Mouse (Mus musculus) hindbrain, postnatal 0 days (tissue): ENCODE results near the gene Mxd1. TPM values are rescaled to one million over a fixed set of nuclear protein-coding genes. Genes with fewer than 3 reads are reported as not detected.

Experiments used
- ATAC-seq: fragments of 200-750 bp; cut with Nextera tagmentation; 2 replicates; pipeline ENCODE4 v1.8.0; 2017; ENCODE audit warnings: mild to moderate bottlenecking, moderate TSS enrichment, moderate library complexity
- DNase-seq: peaks from one replicate; pipeline ENCODE4 v3.0.0-alpha.2; 2015; ENCODE audit warnings: low spot score
- H3K27ac ChIP-seq: fragments of 300-500 bp; sonication (generic); 2 replicates; pipeline ENCODE4 v1.5.1; 2014; ENCODE audit warnings: mild to moderate bottlenecking
- H3K27me3 ChIP-seq: fragments of 300-500 bp; sonication (generic); 2 replicates; pipeline ENCODE4 v1.6.1; 2014; ENCODE audit warnings: low read length, mixed read lengths; ENCODE audit not compliant: insufficient read depth
- H3K36me3 ChIP-seq: fragments of 300-500 bp; sonication (generic); 2 replicates; pipeline ENCODE4 v1.6.1; 2014; ENCODE audit warnings: low read length, mixed read lengths; ENCODE audit not compliant: insufficient read depth
- H3K4me1 ChIP-seq: fragments of 300-500 bp; sonication (generic); 2 replicates; pipeline ENCODE4 v1.6.1; 2014; ENCODE audit warnings: antibody characterized with exemption, low read length, mixed read lengths; ENCODE audit not compliant: insufficient read depth
- H3K4me2 ChIP-seq: fragments of 300-500 bp; sonication (generic); 2 replicates; pipeline ENCODE4 v1.6.1; 2014; ENCODE audit warnings: low read depth, mild to moderate bottlenecking, low read length, moderate library complexity, mixed read lengths
- H3K4me3 ChIP-seq: fragments of 300-500 bp; sonication (generic); 2 replicates; pipeline ENCODE4 v1.5.1; 2014; ENCODE audit warnings: low read length
- H3K9ac ChIP-seq: fragments of 300-500 bp; sonication (generic); replicated peaks from 2 replicates; pipeline ENCODE4 v1.6.1; 2014; ENCODE audit warnings: mild to moderate bottlenecking, low read length, moderate library complexity, mixed read lengths
- H3K9me3 ChIP-seq: fragments of 300-500 bp; sonication (generic); 2 replicates; pipeline ENCODE4 v1.6.1; 2016; ENCODE audit warnings: low read length, mixed read lengths
- CTCF ChIP-seq: IDR thresholded peaks from 2 replicates; pipeline ENCODE4 v1.5.1; 2016; ENCODE audit warnings: antibody characterized with exemption, control low read depth, low read depth
- WGBS: fragments of 180-500 bp; shearing (Covaris S2); extraction: QIAGEN DNeasy Blood & Tissue Kit; methylation state at CpG from one replicate; pipeline ENCODE4 v1.1.7; 2014; 5-methylcytosine and 5-hydroxymethylcytosine counted together
- polyA plus RNA-seq: library from polyadenylated mRNA; unstranded; fragments of >200 nt; fragmentation: Nextera tagmentation; extraction: Ambion mirVana; gene quantifications from 2 replicates; pipeline ENCODE4 v1.2.1, GENCODE M21; 2015
- total RNA-seq: library from RNA; depleted of rRNA; stranded (reverse); fragments of >200 nt; gene quantifications from 2 replicates; pipeline ENCODE4 v1.2.3, GENCODE M21; 2014; rRNA removed

Gene Mxd1
- total RNA-seq, result 12.2 and 12.8 TPM in 2 replicates
- polyA plus RNA-seq, result 12.0 TPM in 2 replicates

DNA sequence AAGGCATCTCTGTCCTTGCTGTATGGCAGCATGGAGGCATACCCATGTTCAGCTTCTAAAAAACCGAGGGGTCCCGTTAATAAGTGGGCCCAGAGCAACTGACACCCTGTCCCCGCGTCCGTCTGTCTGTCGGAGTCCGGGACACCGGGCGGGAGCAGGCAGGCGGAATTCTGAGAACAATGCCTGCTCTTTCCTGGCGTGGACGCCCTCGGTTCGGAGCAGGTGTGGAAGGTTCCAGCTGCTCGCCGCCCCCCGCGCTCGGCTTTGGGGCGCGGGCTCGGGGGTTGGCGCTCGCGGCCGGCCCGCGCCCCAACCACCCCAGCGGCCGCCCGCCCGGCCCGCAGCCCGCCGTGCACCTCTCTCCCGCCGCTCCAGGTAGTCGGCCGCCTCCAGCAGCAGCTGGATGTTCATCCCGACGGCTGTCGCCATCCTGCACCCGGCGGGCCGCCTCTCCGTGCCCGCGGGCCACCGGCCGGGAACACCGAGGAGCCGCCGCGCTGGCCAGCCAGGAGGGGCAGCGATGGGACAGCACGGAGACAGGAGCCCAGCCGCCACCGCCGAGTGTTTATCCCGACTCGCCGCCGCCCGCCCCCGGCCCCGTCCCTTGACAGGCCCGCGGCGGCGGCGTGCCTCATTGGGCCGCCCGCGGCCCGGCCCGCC is at the start of gene Mxd1:
Gene Mxd1, minus strand, starts transcription at position 582 of the 660 bp plus-strand sequence.
- peak within 1 kb of the TSS; percentile 79 for H3K4me2 ChIP-seq
- peak within 1 kb of the TSS; percentile 75 for H3K27ac ChIP-seq
- no peaks in the 10 kb centered on the region for H3K27me3 ChIP-seq
- WGBS, result 1% methylated on average over 56 of the region's 76 CpGs
- TF ChIP-seq CTCF, result no peak
- peaks cover 9% of the 10 kb centered on the region; the same call in 1 of the 2 replicates for H3K36me3 ChIP-seq
- DNase-seq (peak; percentile 7), ATAC-seq (no peak)
- H3K9me3 ChIP-seq, result no peaks in the 10 kb centered on the region
- H3K9ac ChIP-seq, result peak within 1 kb of the TSS; percentile 91
- H3K4me3 ChIP-seq, result peak within 1 kb of the TSS; percentile 95
- H3K4me1 ChIP-seq, result peaks cover 5% of the 10 kb centered on the region; the same call in 1 of the 2 replicates

DNA sequence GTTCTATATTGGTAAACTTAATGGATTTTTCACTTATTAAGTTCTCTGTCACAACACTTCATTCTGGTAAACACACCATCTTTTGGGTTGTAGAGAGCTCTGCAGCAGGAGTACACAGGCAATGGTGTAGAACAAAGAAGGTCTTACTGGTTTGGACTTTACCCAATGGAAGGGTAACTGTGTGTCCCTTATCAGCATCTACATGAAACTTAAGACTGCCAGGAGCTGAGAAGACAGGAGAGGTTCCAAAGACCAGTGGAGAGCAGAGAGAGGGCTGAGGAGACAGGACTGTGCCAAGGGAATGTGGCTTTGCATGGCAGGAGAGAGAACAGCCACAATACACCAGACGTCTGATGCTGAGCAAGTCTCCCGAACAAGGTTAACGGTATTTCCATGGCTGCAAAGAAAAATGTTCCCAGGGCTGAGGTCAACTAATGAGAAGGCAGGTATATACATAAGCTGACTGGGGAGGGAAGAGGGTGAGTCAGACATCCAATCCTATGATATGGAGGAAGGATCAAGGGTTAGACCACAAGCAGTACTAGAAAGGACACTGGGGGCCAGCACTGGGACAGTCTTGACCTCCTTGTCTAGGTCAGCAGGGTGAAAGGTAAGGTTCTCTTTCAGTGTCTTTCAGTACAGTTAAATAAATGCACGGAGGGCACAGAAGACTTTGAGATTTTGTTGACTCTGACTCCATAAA is 39.3 kb upstream of the Mxd1 start:
- H3K27ac ChIP-seq, result no peak overlapping the region
- no peak overlapping the region for H3K4me2 ChIP-seq
- H3K27me3 ChIP-seq, result no peaks in the 10 kb centered on the region
- peaks cover 63% of the 10 kb centered on the region for H3K36me3 ChIP-seq
- ATAC-seq (no peak), DNase-seq (no peak)
- TF ChIP-seq CTCF, result no peak
- no peaks in the 10 kb centered on the region for H3K4me1 ChIP-seq
- H3K9ac ChIP-seq, result no peak overlapping the region
- H3K4me3 ChIP-seq, result no peak overlapping the region
- no peaks in the 10 kb centered on the region for H3K9me3 ChIP-seq
- 86% methylated on average over 4 of the region's 4 CpGs for WGBS

DNA sequence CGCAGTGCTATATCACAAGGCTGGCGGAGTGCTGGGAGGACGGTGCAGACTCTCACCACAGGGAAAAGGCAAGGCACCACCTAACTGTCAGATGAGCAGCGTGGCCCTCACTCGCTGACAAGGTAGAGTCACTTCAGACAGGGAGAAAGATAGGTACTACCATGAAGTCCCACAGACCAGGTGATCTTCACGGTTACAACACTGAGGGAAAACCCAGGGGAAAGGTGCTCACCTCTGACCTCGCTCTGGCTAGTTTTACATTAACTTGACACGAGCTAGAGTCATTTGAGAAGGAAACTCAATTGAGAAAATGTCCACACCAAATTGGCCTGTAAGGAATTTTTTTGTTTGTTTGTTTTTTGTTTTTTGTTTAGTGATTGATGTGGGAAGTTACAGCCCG is 33.6 kb upstream of the Mxd1 start:
- 89% methylated on average over 9 of the region's 9 CpGs for WGBS
- H3K36me3 ChIP-seq, result peaks cover 80% of the 10 kb centered on the region
- H3K4me2 ChIP-seq, result no peak overlapping the region
- no peaks in the 10 kb centered on the region for H3K27me3 ChIP-seq
- no peaks in the 10 kb centered on the region for H3K4me1 ChIP-seq
- H3K27ac ChIP-seq, result no peak overlapping the region
- no peak overlapping the region for H3K4me3 ChIP-seq
- no peaks in the 10 kb centered on the region for H3K9me3 ChIP-seq
- no peak for TF ChIP-seq CTCF
- no peak overlapping the region for H3K9ac ChIP-seq
- ATAC-seq, result no peak
- no peak for DNase-seq

DNA sequence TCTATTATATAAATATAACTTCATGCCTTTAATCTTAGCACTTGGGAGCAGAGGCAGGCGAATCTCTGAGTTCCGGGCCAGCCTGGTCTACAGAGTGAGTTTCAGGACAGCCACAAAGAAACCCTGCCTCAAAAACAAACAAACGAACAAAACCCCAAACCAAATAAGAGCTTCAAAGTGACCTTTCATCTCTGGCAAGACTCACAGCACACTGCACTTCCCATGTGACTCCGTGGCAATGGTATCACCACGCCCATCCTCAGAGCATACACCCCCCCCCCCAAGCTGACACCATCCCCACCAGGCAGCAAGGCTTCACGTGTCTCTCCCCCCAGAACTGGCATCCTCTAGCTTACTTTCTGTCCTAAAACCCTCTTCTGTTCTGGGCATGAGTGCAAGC is 28.9 kb upstream of the Mxd1 start:
- H3K9me3 ChIP-seq, result no peaks in the 10 kb centered on the region
- no peak overlapping the region for H3K4me3 ChIP-seq
- no peak overlapping the region for H3K9ac ChIP-seq
- no peaks in the 10 kb centered on the region for H3K4me1 ChIP-seq
- no peak overlapping the region for H3K4me2 ChIP-seq
- peaks cover 54% of the 10 kb centered on the region for H3K36me3 ChIP-seq
- H3K27ac ChIP-seq, result no peak overlapping the region
- no peak for TF ChIP-seq CTCF
- DNase-seq (no peak), ATAC-seq (no peak)
- WGBS, result 83% methylated on average over 6 of the region's 6 CpGs
- H3K27me3 ChIP-seq, result no peaks in the 10 kb centered on the region

DNA sequence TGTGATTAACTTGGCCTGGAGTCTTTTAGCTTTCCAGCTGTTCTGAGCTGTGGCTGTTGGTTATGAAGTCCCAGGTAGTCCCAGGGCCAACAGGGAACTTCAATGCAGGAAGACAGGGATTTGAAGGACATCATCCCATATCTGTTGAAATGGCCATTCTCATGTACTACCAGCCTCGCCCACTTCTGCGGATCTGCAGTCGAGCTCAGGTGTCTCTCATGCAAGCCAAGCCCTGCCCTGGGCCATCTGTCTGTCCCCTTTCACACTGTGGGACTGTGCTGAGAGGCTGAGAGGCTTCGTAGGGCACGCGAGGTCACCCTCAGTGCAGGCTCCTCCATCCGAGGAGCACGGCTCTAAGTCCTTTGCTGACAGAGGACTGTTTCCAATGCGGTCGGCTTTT is 27.3 kb upstream of the Mxd1 start:
- Histone ChIP-seq H3K9ac (no peak overlapping the region), H3K36me3 (peaks cover 40% of the 10 kb centered on the region), H3K27me3 (no peaks in the 10 kb centered on the region), H3K9me3 (no peaks in the 10 kb centered on the region), H3K4me2 (no peak overlapping the region), H3K4me3 (no peak overlapping the region), H3K4me1 (no peaks in the 10 kb centered on the region), H3K27ac (no peak overlapping the region)
- ATAC-seq (no peak), DNase-seq (no peak)
- TF ChIP-seq CTCF, result no peak
- 88% methylated on average over 10 of the region's 10 CpGs for WGBS

DNA sequence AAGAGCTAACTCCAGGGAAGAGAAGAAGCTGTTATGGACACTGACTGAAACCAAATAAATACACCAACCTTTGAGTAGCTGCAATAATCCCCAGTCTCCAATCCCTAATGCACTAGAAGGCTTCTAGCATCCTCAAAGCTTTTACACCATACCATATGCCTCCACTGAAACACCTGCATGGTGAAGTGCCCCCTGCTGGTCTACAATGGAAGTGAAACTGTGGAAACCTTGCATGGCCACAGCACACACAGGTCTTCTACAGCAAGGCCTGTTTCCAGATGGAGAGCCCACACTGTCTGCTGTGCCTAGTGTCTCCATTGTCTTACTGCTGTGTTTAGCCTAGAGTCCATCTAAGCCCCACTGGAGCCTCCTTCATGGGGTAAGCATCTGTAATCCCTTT is 25.5 kb upstream of the Mxd1 start:
- TF ChIP-seq CTCF, result peak; percentile 78
- no peak overlapping the region for H3K27ac ChIP-seq
- H3K9me3 ChIP-seq, result no peaks in the 10 kb centered on the region
- no peak overlapping the region for H3K4me2 ChIP-seq
- H3K4me1 ChIP-seq, result no peaks in the 10 kb centered on the region
- no peaks in the 10 kb centered on the region for H3K27me3 ChIP-seq
- DNase-seq, result peak; percentile 55
- H3K4me3 ChIP-seq, result no peak overlapping the region
- ATAC-seq, result no peak
- H3K36me3 ChIP-seq, result peaks cover 34% of the 10 kb centered on the region
- H3K9ac ChIP-seq, result no peak overlapping the region

DNA sequence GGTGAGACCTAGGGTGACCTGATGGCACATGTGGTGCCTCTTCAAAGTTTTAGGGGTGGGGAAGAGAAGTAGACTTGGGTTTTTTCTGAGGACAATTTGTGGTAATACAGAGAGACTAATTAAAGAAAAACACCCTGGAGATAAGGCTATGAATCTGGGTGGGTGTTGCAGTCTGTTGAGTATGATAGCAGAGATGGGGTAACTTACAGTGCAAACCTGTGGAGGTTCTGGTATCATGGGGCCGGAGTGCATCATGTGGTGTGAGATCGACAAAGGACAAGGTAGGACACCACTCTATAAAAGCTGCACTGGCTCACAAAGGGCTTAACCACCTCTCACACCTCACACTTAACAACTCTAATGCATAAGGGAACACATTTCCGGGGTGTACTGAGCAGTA is 20.7 kb upstream of the Mxd1 start:
- DNase-seq (no peak), ATAC-seq (no peak)
- Histone ChIP-seq H3K4me2 (no peak overlapping the region), H3K27me3 (no peaks in the 10 kb centered on the region), H3K27ac (no peak overlapping the region), H3K36me3 (peaks cover 22% of the 10 kb centered on the region; the same call in 1 of the 2 replicates), H3K4me1 (no peaks in the 10 kb centered on the region), H3K4me3 (no peak overlapping the region), H3K9me3 (no peaks in the 10 kb centered on the region), H3K9ac (no peak overlapping the region)
- no peak for TF ChIP-seq CTCF
- 93% methylated on average over 3 of the region's 3 CpGs for WGBS
